Mouse (Mus musculus) stomach, postnatal 0 days (tissue): ENCODE measurements at regions not wholly inside any gene's neighbourhood (a gene's known extent, or its start where the extent isn't known, plus 50 kb on each side); places are given as distances from the start of the nearest gene placed in this dataset.

Experiments used
- CTCF ChIP-seq: IDR thresholded peaks from 2 replicates; pipeline ENCODE4 v1.5.1; 2016; ENCODE audit warnings: antibody characterized with exemption, low read depth, mild to moderate bottlenecking, moderate library complexity
- EP300 ChIP-seq: optimal IDR thresholded peaks from 2 replicates; pipeline ENCODE3; 2016; ENCODE audit warnings: antibody characterized with exemption

DNA sequence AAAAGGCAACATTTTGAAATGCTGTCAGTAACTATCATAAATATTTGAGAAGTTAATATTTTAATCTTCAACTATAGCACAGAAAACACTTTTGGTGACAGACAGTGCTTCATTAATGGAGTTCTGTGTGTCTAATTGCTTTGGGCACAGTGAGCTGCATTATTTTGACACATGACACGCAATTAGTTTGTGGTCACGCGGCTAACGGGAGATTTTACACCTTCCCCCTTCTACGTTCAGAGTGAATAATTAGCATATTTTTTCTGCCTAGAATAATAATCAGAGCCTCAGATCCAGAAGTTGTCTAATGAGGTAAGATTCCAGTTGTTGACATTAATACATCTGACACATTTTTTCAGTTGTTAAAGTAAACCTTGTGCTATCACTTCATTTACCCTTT is 272.6 kb upstream of the Tmco5 start:
- TF ChIP-seq EP300 (no peak), CTCF (no peak)
